In genomic region chr7:28741709-28742438, GRCm38 (mm10) we compare ENCODE assay signal across 7 mouse cellular contexts. TPM values are rescaled to one million over a fixed set of nuclear protein-coding genes. Genes with fewer than 3 reads are reported as not detected.
DNase-seq lines count a peak whose midpoint lies in the region; ATAC-seq and TF ChIP-seq lines count a peak whose summit lies in the region.

Mrps12 (minus strand) TSS chr7:28741820.
Sars2 (plus strand) TSS chr7:28741992.

- ATAC-seq in intestine, postnatal 0 days, result peak; percentile 97
- ATAC-seq in midbrain, embryonic 12.5 days (ENCODE audit: low FRiP score, low read depth), result peak; percentile 99

- H3K27me3 ChIP-seq in embryonic facial prominence, embryonic 10.5 days (replicated peaks; ENCODE audit: low read depth, poor library complexity, severe bottlenecking), result no peaks in the 10 kb centered on the region
- no peaks in the 10 kb centered on the region for H3K27me3 ChIP-seq in intestine, postnatal 0 days (replicated peaks; ENCODE audit: control insufficient read depth, insufficient read depth, low read length)
- no peaks in the 10 kb centered on the region for H3K27me3 ChIP-seq in midbrain, embryonic 12.5 days
- no peaks in the 10 kb centered on the region for H3K27me3 ChIP-seq in small intestine, adult 2 months (ENCODE audit: control insufficient read depth, insufficient read depth, low read length)

- intact Hi-C loops in left cerebral cortex, postnatal 4 days (cut with DNase I), result no loop called here

- peak within 1 kb of the TSS; percentile 60 for H3K9ac ChIP-seq in intestine, postnatal 0 days (ENCODE audit: low read depth, low read length)
- peak within 1 kb of the TSS; percentile 81 for H3K9ac ChIP-seq in midbrain, embryonic 12.5 days (replicated peaks)

- peak within 1 kb of the TSS; percentile 95 for H3K27ac ChIP-seq in embryonic facial prominence, embryonic 10.5 days (replicated peaks)
- peak within 1 kb of the TSS; percentile 60; the same call in 1 of the 2 replicates for H3K27ac ChIP-seq in intestine, postnatal 0 days (ENCODE audit: low read depth, low read length)
- peak within 1 kb of the TSS; percentile 65 for H3K27ac ChIP-seq in midbrain, embryonic 12.5 days (replicated peaks)
- H3K27ac ChIP-seq in small intestine, adult 2 months (ENCODE audit: insufficient read depth, low read depth, low read length), result peak within 1 kb of the TSS; percentile 72

- TF ChIP-seq CTCF in intestine, postnatal 0 days (IDR thresholded peaks at IDR 0.05; ENCODE audit: low read depth), result peak; percentile 95
- peak; percentile 85 for TF ChIP-seq CTCF in small intestine, adult 2 months (IDR thresholded peaks at IDR 0.05; ENCODE audit: extremely low read depth, insufficient read length, insufficient replicate concordance, low read depth, low read length)

- H3K36me3 ChIP-seq in embryonic facial prominence, embryonic 10.5 days (replicated peaks), result peaks cover 63% of the 10 kb centered on the region
- H3K36me3 ChIP-seq in intestine, postnatal 0 days (ENCODE audit: control insufficient read depth, insufficient read depth), result peaks cover 32% of the 10 kb centered on the region
- peaks cover 45% of the 10 kb centered on the region for H3K36me3 ChIP-seq in midbrain, embryonic 12.5 days
- H3K36me3 ChIP-seq in small intestine, adult 2 months (ENCODE audit: control insufficient read depth, insufficient read depth, low read length), result 0 out of 2 replicates have a peak, but pooled peaks cover 4% of the 10 kb centered on the region

- peaks cover 23% of the 10 kb centered on the region for H3K4me1 ChIP-seq in embryonic facial prominence, embryonic 10.5 days
- H3K4me1 ChIP-seq in intestine, postnatal 0 days (replicated peaks; ENCODE audit: control insufficient read depth, insufficient read depth, low read length), result no peaks in the 10 kb centered on the region
- H3K4me1 ChIP-seq in midbrain, embryonic 12.5 days, result peaks cover 13% of the 10 kb centered on the region
- H3K4me1 ChIP-seq in small intestine, adult 2 months (ENCODE audit: control insufficient read depth, insufficient read depth, insufficient read length, low read length), result peaks cover 3% of the 10 kb centered on the region; the same call in 1 of the 2 replicates

- peak within 1 kb of the TSS; percentile 69 for H3K4me2 ChIP-seq in intestine, postnatal 0 days (replicated peaks; ENCODE audit: low read depth)
- peak within 1 kb of the TSS; percentile 83 for H3K4me2 ChIP-seq in midbrain, embryonic 12.5 days (replicated peaks)

- H3K4me3 ChIP-seq in embryonic facial prominence, embryonic 10.5 days, result peak within 1 kb of the TSS; percentile 74
- peak within 1 kb of the TSS; percentile 72 for H3K4me3 ChIP-seq in intestine, postnatal 0 days (ENCODE audit: low read depth, low read length)
- peak within 1 kb of the TSS; percentile 78 for H3K4me3 ChIP-seq in midbrain, embryonic 12.5 days
- H3K4me3 ChIP-seq in small intestine, adult 2 months (ENCODE audit: low read depth, low read length), result peak within 1 kb of the TSS; percentile 74

- H3K9me3 ChIP-seq in embryonic facial prominence, embryonic 10.5 days, result no peaks in the 10 kb centered on the region
- H3K9me3 ChIP-seq in intestine, postnatal 0 days (ENCODE audit: control insufficient read depth), result no peaks in the 10 kb centered on the region
- H3K9me3 ChIP-seq in midbrain, embryonic 12.5 days, result no peaks in the 10 kb centered on the region

- peak; percentile 53; the same call in 1 of the 2 replicates for TF ChIP-seq POLR2A in small intestine, adult 2 months (IDR thresholded peaks at IDR 0.05; ENCODE audit: low read depth, low read length)

- under 1% methylated on average over 39 of the region's 39 CpGs for WGBS in embryonic facial prominence, embryonic 10.5 days
- under 1% methylated on average over 39 of the region's 39 CpGs for WGBS in intestine, postnatal 0 days
- under 1% methylated on average over 39 of the region's 39 CpGs for WGBS in midbrain, embryonic 12.5 days
- under 1% methylated on average over 39 of the region's 39 CpGs for WGBS in small intestine, adult 2 months

- peak; percentile 95 for DNase-seq in adrenal gland, postnatal 10 days
- peak; percentile 94 for DNase-seq in embryonic facial prominence, embryonic 10.5 days (ENCODE audit: low spot score)
- peak; percentile 96 for DNase-seq in gonadal fat pad, adult 2 months (ENCODE audit: low read depth)
- DNase-seq in left cerebral cortex, postnatal 4 days, result peak; percentile 93

RNA-seq across cellular contexts. Expression of gene Mrps12, which starts in this region (rescaled TPM):
- total RNA-seq in adrenal gland, postnatal 10 days (2021), result 10 to 100 TPM; 63.8 to 72.4 TPM
- 163 and 164 TPM in 2 replicates for polyA plus RNA-seq in embryonic facial prominence, embryonic 10.5 days (2016; fragmentation: Nextera tagmentation; extraction: Ambion mirVana)
- polyA plus RNA-seq in gonadal fat pad, adult 2 months (2012; rRNA removed), result 56.6 and 58.3 TPM in 2 replicates
- 98.7 and 101 TPM in 2 replicates for polyA plus RNA-seq in intestine, postnatal 0 days (2015; fragmentation: Nextera tagmentation; extraction: Ambion mirVana)
- 10 to 100 TPM; 41.1 to 41.6 TPM for total RNA-seq in left cerebral cortex, postnatal 4 days (2021)
- polyA plus RNA-seq in midbrain, embryonic 12.5 days (2016; fragmentation: Nextera tagmentation; extraction: Ambion mirVana), result 117 and 120 TPM in 2 replicates
- 42.3 and 64.5 TPM in 2 replicates for polyA plus RNA-seq in small intestine, adult 2 months (2012; rRNA removed)

RNA-seq across cellular contexts. Expression of gene Sars2, which starts in this region (rescaled TPM):
- total RNA-seq in adrenal gland, postnatal 10 days (2021), result 10 to 100 TPM; 17.5 to 23.7 TPM
- 40.3 and 44.6 TPM in 2 replicates for polyA plus RNA-seq in embryonic facial prominence, embryonic 10.5 days (2016; fragmentation: Nextera tagmentation; extraction: Ambion mirVana)
- polyA plus RNA-seq in gonadal fat pad, adult 2 months (2012; rRNA removed), result 12.5 and 16.1 TPM in 2 replicates
- polyA plus RNA-seq in intestine, postnatal 0 days (2015; fragmentation: Nextera tagmentation; extraction: Ambion mirVana), result 8.6 and 9.9 TPM in 2 replicates
- total RNA-seq in left cerebral cortex, postnatal 4 days (2021), result 10 to 100 TPM; 11.9 to 13.3 TPM
- 30.7 and 30.9 TPM in 2 replicates for polyA plus RNA-seq in midbrain, embryonic 12.5 days (2016; fragmentation: Nextera tagmentation; extraction: Ambion mirVana)
- polyA plus RNA-seq in small intestine, adult 2 months (2012; rRNA removed), result 12.8 and 19.0 TPM in 2 replicates

Comparison
In these comparisons a context has a peak if more than half of its experiments do, and no peak if none do; other contexts are left out.
1. Peak in every context shown above with its lines: DNase-seq, ATAC-seq, H3K4me3 ChIP-seq and H3K27ac ChIP-seq.